Mouse (Mus musculus): ENCODE measurements around the gene Slc13a5.

Gene Slc13a5

DNA sequence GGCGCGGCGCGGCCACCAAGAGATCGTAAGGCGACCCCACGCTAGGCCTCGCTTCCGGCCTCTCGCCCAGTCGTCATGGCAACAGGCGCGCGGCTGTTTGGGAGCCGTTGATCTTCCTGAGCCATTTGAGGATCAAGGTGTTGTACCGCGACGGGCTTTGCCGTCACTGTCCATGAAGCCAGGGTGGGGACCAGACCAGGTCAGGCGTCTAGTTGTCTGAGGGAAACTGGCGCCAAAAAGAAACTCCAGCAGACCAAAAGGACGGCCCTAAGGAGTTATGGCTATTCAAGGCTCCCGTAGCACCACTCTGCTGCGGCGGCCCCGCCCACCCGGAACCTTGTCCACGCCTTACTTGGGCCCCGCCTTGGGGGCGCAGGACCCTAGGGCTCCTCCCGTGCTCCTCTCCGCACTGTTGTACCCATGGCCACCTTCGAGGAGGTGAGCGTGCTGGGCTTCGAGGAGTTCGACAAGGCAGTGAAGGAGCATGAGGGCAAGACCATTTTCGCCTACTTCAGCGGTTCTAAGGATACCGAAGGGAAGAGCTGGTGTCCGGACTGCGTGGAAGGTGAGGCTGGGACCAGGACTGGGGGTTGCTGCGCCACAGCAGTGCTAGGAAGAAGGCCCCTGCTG lies 59.7 kb downstream of the Slc13a5 start, which contains the start of the genes 4933427D14Rik and Txndc17:
Gene 4933427D14Rik (minus strand): TSS at position 256 of the 630 bp plus-strand sequence.
Gene Txndc17 (plus strand): TSS at position 344 of the 630 bp plus-strand sequence.
- in situ Hi-C loops (cut with MboI, MseI): loop anchor here (10.0 kb wide), 1 partner anchor 1213 kb away; no protein-coding TSS in a partner anchor

DNA sequence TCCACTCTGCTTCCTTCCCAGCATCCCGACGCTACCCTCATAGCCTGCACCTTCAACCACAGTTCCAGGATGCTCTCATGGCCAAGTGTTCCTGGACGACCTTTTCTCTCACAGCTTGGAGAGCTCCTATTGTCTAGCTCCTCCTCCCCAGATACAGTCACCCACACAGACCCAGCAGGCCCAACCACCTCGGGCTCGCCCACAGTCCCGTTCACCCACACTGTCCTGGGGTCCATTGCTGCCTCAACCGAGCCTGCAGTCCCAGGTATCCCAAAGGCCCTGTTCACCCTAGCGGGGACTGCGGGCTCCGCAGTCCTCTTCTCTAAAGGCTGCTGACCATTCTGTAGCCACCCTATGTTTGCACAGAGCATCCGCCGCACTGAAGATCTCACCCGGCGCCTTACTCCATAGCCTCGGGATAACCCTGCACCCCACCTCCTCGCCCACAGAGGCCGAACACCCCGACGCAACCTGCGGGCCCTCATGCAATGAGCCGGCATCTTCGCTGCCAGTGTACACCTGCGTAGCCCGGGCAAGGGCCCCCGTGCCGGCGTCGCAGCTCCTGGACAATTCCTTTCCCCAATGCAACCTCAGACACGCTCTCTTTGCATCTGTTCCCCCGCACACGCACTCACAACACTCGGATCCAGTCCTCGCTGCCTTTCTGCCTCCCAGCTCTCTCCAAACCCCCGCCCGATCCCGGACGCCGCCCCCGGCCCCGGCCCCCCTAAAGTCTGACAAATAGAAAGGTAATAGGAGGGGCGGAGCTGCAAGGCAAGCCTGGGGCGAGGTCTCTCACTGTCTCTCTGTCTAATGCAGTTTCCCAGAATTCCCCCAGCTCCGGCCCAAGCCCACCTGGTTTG lies 60.5 kb downstream of the Slc13a5 start, which contains the start of gene Gm43951:
Gene Gm43951 (minus strand): TSS at position 500 of the 863 bp plus-strand sequence.
- in situ Hi-C loops (cut with MboI, MseI): loop anchor here (10.0 kb wide), 1 partner anchor 1212 kb away; no protein-coding TSS in a partner anchor

GRCm38 (mm10) chr11:72205256-72205655 lies 61.8 kb downstream of the Slc13a5 start:
- in situ Hi-C loops (cut with MboI, MseI): loop anchor here (10.0 kb wide), 1 partner anchor 1210 kb away; no protein-coding TSS in a partner anchor

DNA sequence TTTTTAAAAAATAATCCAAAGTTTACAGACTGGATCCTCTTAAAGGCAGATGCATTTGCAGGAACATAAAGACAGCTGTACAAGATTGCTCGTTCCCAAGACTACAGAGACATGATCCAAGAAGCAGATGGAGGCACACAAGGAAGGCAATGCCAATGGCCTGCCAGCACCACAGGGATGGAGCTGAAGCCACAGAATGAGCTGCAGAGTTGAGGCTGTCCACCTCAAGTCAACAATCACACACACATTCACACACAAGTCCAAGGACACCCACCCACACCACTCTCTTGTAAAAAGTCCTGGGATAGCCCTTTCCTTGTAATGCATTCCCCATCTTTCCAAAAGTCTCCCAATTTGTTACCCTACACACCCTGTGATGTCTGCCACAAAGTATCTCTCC lies 63.6 kb downstream of the Slc13a5 start:
- in situ Hi-C loops (cut with MboI, MseI): loop anchor here (10.0 kb wide), 1 partner anchor 1209 kb away; no protein-coding TSS in a partner anchor

GRCm38 (mm10) chr11:72196506-72196905 lies 70.5 kb downstream of the Slc13a5 start:
- in situ Hi-C loops (cut with MboI, MseI): no loop called here

- in situ Hi-C loops (cut with MboI, MseI): no loop called here
These were observed 72.8 kb downstream of the Slc13a5 start for GRCm38 (mm10) chr11:72194259-72194658.
